Mouse (Mus musculus) G1E (cell line): ENCODE results near the gene Kmo.

ENCODE experiments used
- CTCF ChIP-seq: IDR thresholded peaks from 2 replicates; pipeline ENCODE4 v1.5.1; 2012; ENCODE audit warnings: low read depth, low read length, inconsistent platforms, mixed read lengths
- GATA1 ChIP-seq: IDR thresholded peaks from 2 replicates; pipeline ENCODE4 v1.6.1; 2012; ENCODE audit warnings: borderline replicate concordance, low read length, inconsistent platforms, mixed read lengths
- GATA2 ChIP-seq: IDR thresholded peaks from 2 replicates; pipeline ENCODE4 v1.6.1; 2012; ENCODE audit warnings: low read depth, low read length, inconsistent platforms, borderline replicate concordance
- POLR2AphosphoS5 ChIP-seq: IDR thresholded peaks from 2 replicates; pipeline ENCODE4 v1.6.1; 2012; ENCODE audit warnings: low read depth, low read length, inconsistent platforms; ENCODE audit not compliant: insufficient replicate concordance
- TAL1 ChIP-seq: conservative IDR thresholded peaks from 2 replicates; pipeline ENCODE4 v1.6.1; 2012; ENCODE audit warnings: low read depth, low read length, inconsistent platforms, mixed read lengths

- no peak for TF ChIP-seq TAL1
- TF ChIP-seq CTCF = no peak
- no peak for TF ChIP-seq GATA1
- no peak for TF ChIP-seq GATA2
- TF ChIP-seq POLR2AphosphoS5 = no peak
Observed at GRCm38 (mm10) chr1:175646952-175647351, 26.8 kb downstream of the Kmo start.
